Mouse (Mus musculus) cerebellum, adult 2 months (tissue): ENCODE data around the gene Tgtp2. TPM values are rescaled to one million over a fixed set of nuclear protein-coding genes. Genes with fewer than 3 reads are reported as not detected.

Experiments
- DNase-seq, 2 experiments: peaks; one replicate each; pipeline ENCODE4 v3.0.0; 2021
- H3K27ac ChIP-seq: fragments of 200-500 bp; 2 replicates; pipeline ENCODE4 v1.5.1; 2012; ENCODE audit warnings: low read length, control low read depth, inconsistent platforms; ENCODE audit not compliant: insufficient read depth
- H3K27me3 ChIP-seq: fragments of 200-500 bp; 2 replicates; pipeline ENCODE4 v1.6.1; 2012; ENCODE audit warnings: inconsistent platforms, mild to moderate bottlenecking, low read length, moderate library complexity; ENCODE audit not compliant: control insufficient read depth, insufficient read depth
- H3K4me1 ChIP-seq: fragments of 200-500 bp; 2 replicates; pipeline ENCODE4 v1.6.1; 2011; ENCODE audit warnings: low read length; ENCODE audit not compliant: control insufficient read depth, insufficient read depth
- H3K4me3 ChIP-seq: fragments of 200-500 bp; replicated peaks from 2 replicates; pipeline ENCODE3; 2011; ENCODE audit warnings: mild to moderate bottlenecking, low read depth, low read length, control low read depth; ENCODE audit not compliant: insufficient read depth
- CTCF ChIP-seq: fragments of 200-500 bp; IDR thresholded peaks from 2 replicates; pipeline ENCODE4 v1.5.1; 2011; ENCODE audit warnings: low read depth, mild to moderate bottlenecking, control low read depth, low read length, moderate library complexity, borderline replicate concordance; ENCODE audit not compliant: insufficient read depth
- POLR2A ChIP-seq: fragments of 200-500 bp; IDR thresholded peaks from 2 replicates; pipeline ENCODE4 v1.6.1; 2011; ENCODE audit warnings: low read length, control low read depth, borderline replicate concordance; ENCODE audit not compliant: insufficient read depth
- WGBS: fragments of 180-500 bp; shearing (Covaris S2); methylation state at CpG from one replicate; pipeline ENCODE4 v1.1.7; 2018; 5-methylcytosine and 5-hydroxymethylcytosine counted together
- polyA plus RNA-seq: library from polyadenylated mRNA; depleted of rRNA; stranded (reverse); fragments of >200 nt; gene quantifications from 2 replicates; pipeline ENCODE4 v1.2.3, GENCODE M21; 2012

The Tgtp2 gene
- polyA plus RNA-seq, 1 experiment: 2.3 TPM

DNA sequence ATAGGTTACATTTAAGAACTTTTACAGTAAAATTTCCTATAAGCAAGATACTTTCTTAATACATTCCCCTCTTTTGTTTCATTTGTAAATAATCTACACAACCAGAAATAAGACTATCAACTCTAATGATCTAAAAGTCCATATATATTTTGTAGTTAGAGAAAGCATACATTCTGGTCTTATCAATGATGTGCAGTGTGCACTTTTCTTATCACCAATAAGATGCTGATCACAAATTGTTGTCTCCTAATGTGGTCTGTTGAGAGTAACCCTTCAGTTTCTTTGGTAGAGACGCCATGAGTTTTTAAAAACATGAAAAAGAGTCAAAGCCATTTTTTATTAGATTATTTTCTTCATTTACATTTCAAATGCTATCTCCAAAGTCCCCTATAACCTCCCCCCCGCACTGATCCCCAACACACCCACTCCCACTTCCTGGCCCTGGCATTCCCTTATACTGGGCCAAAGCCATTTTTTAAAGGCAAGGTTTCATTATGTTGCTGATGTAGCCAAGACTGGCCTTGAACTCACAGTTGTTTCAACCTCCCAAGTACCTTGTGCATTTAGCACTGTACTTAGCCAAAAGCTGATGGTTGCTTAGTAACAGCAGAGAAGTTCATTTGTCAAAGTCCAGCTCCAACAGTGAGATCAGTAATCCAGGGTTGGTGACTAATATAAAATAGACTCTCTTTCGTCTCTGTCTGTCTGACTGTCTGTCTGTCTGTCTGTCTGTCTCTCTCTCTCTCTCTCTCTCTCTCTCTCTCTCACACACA, 25.9 kb upstream of the Tgtp2 start:
- no peak overlapping the region for H3K27ac ChIP-seq
- WGBS: 80% methylated on average over 3 of the region's 3 CpGs
- no peak for DNase-seq
- H3K4me1 ChIP-seq: no peaks in the 10 kb centered on the region
- no peak overlapping the region for H3K4me3 ChIP-seq
- TF ChIP-seq POLR2A: no peak
- no peak for TF ChIP-seq CTCF
- no peaks in the 10 kb centered on the region for H3K27me3 ChIP-seq

DNA sequence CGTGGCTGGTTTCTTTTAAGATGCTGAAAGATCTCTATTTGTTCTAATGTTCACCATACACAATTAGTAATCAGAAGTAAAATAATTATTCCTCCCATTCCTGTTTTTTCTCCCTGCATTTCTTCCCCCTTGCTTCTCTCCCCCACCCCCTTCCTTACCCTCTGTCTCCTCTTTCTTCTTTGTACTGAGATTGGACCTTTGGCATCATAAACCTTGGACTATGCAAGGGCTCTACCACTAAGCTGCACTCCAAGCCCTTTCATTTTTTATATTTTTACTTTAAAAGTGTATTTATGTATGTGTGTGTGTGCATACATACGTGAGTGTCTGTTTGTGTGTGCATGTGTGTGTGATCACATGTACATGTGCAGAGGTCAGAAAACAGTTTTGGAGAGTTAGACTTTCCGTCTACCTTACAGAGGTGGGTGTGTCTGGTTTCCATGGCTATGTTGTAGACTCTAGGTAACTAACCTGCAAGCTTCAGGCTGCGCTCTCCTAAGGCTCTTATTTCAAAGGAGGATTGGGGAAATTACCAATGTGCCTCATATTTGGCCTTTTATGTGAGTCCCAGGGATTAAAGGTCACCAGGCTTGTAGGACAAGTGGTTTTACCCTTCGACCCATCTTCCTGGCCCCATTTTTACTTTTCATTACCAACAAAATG, 25.1 kb upstream of the Tgtp2 start:
- H3K4me1 ChIP-seq: no peaks in the 10 kb centered on the region
- no peak overlapping the region for H3K4me3 ChIP-seq
- no peaks in the 10 kb centered on the region for H3K27me3 ChIP-seq
- TF ChIP-seq POLR2A: no peak
- TF ChIP-seq CTCF: no peak
- no peak overlapping the region for H3K27ac ChIP-seq
- WGBS: 96% methylated on average over 5 of the region's 5 CpGs
- DNase-seq: no peak

DNA sequence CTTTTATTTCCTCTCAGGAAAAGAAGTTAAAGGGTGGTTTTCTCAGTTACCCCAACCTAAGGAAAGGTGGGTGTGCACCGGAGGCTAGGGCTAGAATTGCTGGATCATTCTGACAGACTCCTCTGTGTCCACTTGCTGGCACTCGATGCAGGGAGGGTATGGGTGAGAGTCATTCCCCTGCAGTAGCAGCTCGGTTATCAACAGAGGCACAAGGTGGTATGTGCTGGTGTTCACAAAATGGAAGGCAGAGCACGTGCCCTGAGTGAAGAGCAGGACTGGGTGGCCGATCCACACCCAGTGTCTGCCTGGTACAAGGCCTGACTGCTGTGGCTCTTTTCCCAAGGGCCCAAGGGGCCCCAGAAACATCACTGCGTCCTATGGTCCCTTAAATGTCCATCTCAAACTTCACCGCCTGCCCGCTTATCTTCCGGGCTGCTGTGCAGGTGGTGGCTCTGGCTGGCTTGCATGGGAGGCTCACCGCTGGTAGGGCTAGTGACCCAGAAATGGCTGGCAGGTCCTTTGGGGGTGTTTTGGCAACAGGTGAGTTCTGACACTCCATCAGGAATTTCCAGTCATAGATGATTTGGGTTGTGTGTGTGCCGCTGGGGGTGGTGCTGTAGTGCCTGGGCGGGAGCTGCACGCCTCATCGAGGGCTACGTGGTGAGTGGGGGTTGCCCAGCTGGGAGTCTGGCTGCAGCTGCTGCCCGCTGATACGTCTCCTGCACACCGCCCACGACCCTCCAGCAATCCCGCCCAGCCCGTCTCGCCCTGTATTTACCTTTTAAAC, 24.0 kb upstream of the Tgtp2 start:
- Histone ChIP-seq H3K27me3 (no peaks in the 10 kb centered on the region), H3K27ac (no peak overlapping the region), H3K4me3 (no peak overlapping the region), H3K4me1 (no peaks in the 10 kb centered on the region)
- no peak for DNase-seq
- TF ChIP-seq CTCF: no peak
- TF ChIP-seq POLR2A: no peak
- WGBS: 32% methylated on average over 22 of the region's 22 CpGs

DNA sequence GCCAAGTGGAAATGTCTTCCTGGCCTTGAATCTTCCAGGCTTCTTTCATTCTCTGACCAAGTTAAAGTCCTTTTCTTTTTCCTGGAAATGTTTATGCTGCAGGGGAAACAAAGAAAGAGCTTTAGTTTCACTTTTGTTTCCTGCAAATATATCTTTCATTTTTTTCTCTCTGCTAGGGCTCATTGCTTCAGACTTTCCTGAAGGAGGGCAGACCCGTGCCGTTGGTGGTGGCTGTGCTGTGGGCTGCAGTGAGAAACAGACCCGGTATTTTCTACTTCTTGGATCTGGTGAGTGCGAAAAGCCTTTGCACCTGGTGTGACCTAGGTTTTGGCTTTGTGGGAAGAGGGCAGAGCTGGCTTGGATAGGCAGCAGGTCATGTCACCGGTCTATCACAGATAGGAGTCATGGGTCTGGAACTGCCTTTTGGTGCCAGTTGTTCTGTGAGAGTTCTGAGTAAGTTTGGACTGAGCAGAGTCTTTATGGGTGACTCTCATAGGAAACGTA, 22.9 kb upstream of the Tgtp2 start:
- 78% methylated on average over 6 of the region's 6 CpGs for WGBS
- no peak overlapping the region for H3K27ac ChIP-seq
- TF ChIP-seq POLR2A (no peak), CTCF (no peak)
- no peak overlapping the region for H3K4me3 ChIP-seq
- H3K4me1 ChIP-seq: no peaks in the 10 kb centered on the region
- no peaks in the 10 kb centered on the region for H3K27me3 ChIP-seq
- no peak for DNase-seq

DNA sequence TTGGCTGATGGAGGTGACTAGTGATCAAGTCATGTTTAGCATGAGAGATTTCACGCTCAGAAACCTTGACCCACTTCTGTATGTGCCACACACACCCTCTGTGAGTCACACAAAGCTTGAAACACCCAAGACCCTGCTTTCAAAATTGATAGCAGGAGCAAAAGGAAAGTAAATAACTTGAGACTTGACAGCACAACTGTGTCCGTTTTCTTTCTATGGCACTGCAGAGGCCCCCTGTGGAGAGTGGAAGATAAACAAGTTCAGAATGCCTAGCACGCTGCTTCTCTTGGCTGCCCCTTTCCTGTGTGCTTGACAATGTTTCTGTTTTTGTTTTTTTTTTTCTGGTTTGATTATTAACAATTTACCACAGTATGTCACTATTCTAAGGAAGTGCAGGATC, 20.9 kb upstream of the Tgtp2 start:
- no peak overlapping the region for H3K4me3 ChIP-seq
- TF ChIP-seq CTCF: no peak
- no peak for TF ChIP-seq POLR2A
- no peak for DNase-seq
- no peak overlapping the region for H3K27ac ChIP-seq
- H3K27me3 ChIP-seq: no peaks in the 10 kb centered on the region
- WGBS: 23% methylated on average over 3 of the region's 3 CpGs
- no peaks in the 10 kb centered on the region for H3K4me1 ChIP-seq

DNA sequence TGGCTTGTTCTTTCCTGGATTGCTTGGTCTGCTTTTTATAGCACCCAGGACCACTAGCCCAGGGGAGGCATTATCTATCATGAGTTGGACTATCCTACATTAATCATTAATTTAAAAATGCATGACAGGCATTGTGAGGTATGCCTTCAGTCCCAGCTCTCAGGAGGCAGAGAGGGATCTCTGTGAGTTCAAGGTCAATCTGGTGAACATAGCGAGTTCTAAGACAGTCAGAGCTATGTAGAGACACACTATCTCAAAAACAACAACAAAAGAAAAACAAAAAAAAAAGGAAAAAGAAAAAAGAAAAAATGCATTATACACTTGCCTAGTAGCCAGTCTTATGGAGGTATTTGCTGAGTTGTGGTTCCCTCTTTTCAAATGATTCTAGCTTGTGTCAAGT, 20.4 kb upstream of the Tgtp2 start:
- WGBS: 94% methylated on average over 1 of the region's 1 CpGs
- no peak for DNase-seq
- H3K27ac ChIP-seq: no peak overlapping the region
- no peaks in the 10 kb centered on the region for H3K27me3 ChIP-seq
- no peaks in the 10 kb centered on the region for H3K4me1 ChIP-seq
- H3K4me3 ChIP-seq: no peak overlapping the region
- TF ChIP-seq CTCF (no peak), POLR2A (no peak)

DNA sequence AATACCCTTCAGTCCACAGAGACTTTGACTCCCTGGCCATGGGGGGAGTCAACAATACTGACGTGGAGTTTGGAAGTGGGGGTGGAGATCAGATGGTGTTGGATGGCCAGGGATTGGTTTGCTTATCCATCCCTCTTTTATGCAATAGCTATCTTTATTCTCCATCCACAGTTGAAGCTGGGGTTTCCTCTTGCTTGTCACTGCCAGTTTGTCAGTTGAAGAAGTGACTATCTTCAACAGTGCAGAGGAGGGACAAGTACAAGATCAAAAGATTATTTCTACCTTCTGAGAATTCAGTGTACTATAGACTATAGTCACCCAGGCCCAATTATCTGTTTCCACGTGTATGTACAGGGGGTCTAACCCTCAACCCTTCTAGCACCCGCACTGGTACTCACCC, 19.8 kb upstream of the Tgtp2 start:
- no peak for DNase-seq
- Histone ChIP-seq H3K27ac (no peak overlapping the region), H3K4me1 (no peaks in the 10 kb centered on the region), H3K27me3 (no peaks in the 10 kb centered on the region), H3K4me3 (no peak overlapping the region)
- WGBS: 81% methylated on average over 3 of the region's 3 CpGs
- TF ChIP-seq POLR2A: no peak
- no peak for TF ChIP-seq CTCF

DNA sequence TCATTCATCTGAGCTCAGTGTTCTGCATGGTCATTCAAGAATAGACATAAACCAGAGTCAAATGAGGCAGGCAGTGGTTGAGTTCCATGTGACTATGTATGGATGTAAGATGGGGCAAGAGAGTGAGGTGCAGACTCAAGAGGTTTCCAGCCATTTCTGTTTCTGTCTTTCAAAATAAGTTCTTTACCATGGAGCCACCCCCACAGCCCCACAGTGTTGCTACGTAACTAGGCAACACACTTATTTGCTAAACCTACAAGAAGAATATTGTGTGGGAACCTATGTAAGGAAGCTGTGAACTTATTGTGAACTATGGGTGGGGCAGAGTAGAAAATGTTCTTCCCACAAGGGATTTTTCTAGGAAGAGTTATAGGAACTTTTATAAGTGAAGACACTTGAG, 19.1 kb upstream of the Tgtp2 start:
- 89% methylated on average over 1 of the region's 1 CpGs for WGBS
- Histone ChIP-seq H3K27ac (no peak overlapping the region), H3K27me3 (no peaks in the 10 kb centered on the region), H3K4me3 (no peak overlapping the region), H3K4me1 (no peaks in the 10 kb centered on the region)
- TF ChIP-seq CTCF (no peak), POLR2A (no peak)
- no peak for DNase-seq
